Mouse (Mus musculus) limb, embryonic 11.5 days (tissue): Measurements from ENCODE around the gene Slc9a7. TPM values are rescaled to one million over a fixed set of nuclear protein-coding genes. Genes with fewer than 3 reads are reported as not detected.

Experiments
- ATAC-seq: fragments of 200-750 bp; cut with Nextera tagmentation; 2 replicates; pipeline ENCODE4 v1.8.0; 2017; ENCODE audit warnings: low read depth; ENCODE audit not compliant: insufficient number of reproducible peaks, low FRiP score, low TSS enrichment
- DNase-seq: peaks from one replicate; pipeline ENCODE4 v3.0.0-alpha.2; 2015; ENCODE audit warnings: low spot score
- H3K27ac ChIP-seq: fragments of 300-500 bp; sonication (generic); replicated peaks from 2 replicates; pipeline ENCODE4 v1.5.1; 2014; ENCODE audit warnings: low read depth, mild to moderate bottlenecking, low read length
- H3K27me3 ChIP-seq: fragments of 300-500 bp; sonication (generic); 2 replicates; pipeline ENCODE4 v1.6.1; 2014; ENCODE audit warnings: mild to moderate bottlenecking, low read length, mixed read lengths; ENCODE audit not compliant: control insufficient read depth, insufficient read depth
- H3K36me3 ChIP-seq: fragments of 300-500 bp; sonication (generic); 2 replicates; pipeline ENCODE4 v1.6.1; 2014; ENCODE audit warnings: mild to moderate bottlenecking, low read length, moderate library complexity, mixed read lengths; ENCODE audit not compliant: control insufficient read depth, insufficient read depth
- H3K4me1 ChIP-seq: fragments of 300-500 bp; sonication (generic); 2 replicates; pipeline ENCODE4 v1.6.1; 2014; ENCODE audit warnings: low read length, mixed read lengths; ENCODE audit not compliant: control insufficient read depth, insufficient read depth
- H3K4me2 ChIP-seq: fragments of 300-500 bp; sonication (generic); 2 replicates; pipeline ENCODE4 v1.6.1; 2014; ENCODE audit warnings: low read depth, mild to moderate bottlenecking, moderate library complexity; ENCODE audit not compliant: severe bottlenecking
- H3K4me3 ChIP-seq: fragments of 300-500 bp; sonication (generic); 2 replicates; pipeline ENCODE4 v1.5.1; 2014; ENCODE audit warnings: low read depth, low read length
- H3K9ac ChIP-seq: fragments of 300-500 bp; sonication (generic); 2 replicates; pipeline ENCODE4 v1.6.1; 2014; ENCODE audit warnings: mild to moderate bottlenecking, low read length
- H3K9me3 ChIP-seq: fragments of 300-500 bp; sonication (generic); 2 replicates; pipeline ENCODE4 v1.6.1; 2016; ENCODE audit warnings: low read length; ENCODE audit not compliant: control insufficient read depth
- WGBS: fragments of 180-500 bp; shearing (Covaris S2); extraction: QIAGEN DNeasy Blood & Tissue Kit; methylation state at CpG from one replicate; pipeline ENCODE4 v1.1.7; 2014; 5-methylcytosine and 5-hydroxymethylcytosine counted together
- polyA plus RNA-seq: library from polyadenylated mRNA; unstranded; fragments of >200 nt; fragmentation: Nextera tagmentation; extraction: Ambion mirVana; gene quantifications from 2 replicates; pipeline ENCODE4 v1.2.1, GENCODE M21; 2014

Slc9a7 gene
- polyA plus RNA-seq, 1 experiment from 2014 or later, result 0.47 TPM

GRCm38 (mm10) chrX:20125481-20125880 lies 166.1 kb downstream of the Slc9a7 start:
- WGBS, result 73% methylated on average over 2 of the region's 2 CpGs
- no peaks in the 10 kb centered on the region for H3K9me3 ChIP-seq
- H3K9ac ChIP-seq, result no peak overlapping the region
- DNase-seq (no peak), ATAC-seq (no peak)
- H3K36me3 ChIP-seq, result no peaks in the 10 kb centered on the region
- no peak overlapping the region for H3K27ac ChIP-seq
- no peak overlapping the region for H3K4me3 ChIP-seq
- no peak overlapping the region for H3K4me2 ChIP-seq
- H3K27me3 ChIP-seq, result no peaks in the 10 kb centered on the region
- H3K4me1 ChIP-seq, result no peaks in the 10 kb centered on the region

- Histone ChIP-seq H3K4me3 (no peak overlapping the region), H3K9me3 (no peaks in the 10 kb centered on the region), H3K4me1 (no peaks in the 10 kb centered on the region), H3K4me2 (no peak overlapping the region), H3K27me3 (no peaks in the 10 kb centered on the region), H3K36me3 (no peaks in the 10 kb centered on the region), H3K9ac (no peak overlapping the region), H3K27ac (no peak overlapping the region)
- 66% methylated on average over 2 of the region's 2 CpGs for WGBS
- DNase-seq, result no peak
- ATAC-seq, result no peak
Measured at GRCm38 (mm10) chrX:20117717-20118116, 173.9 kb downstream of the Slc9a7 start.

GRCm38 (mm10) chrX:20070196-20070595 lies 221.4 kb downstream of the Slc9a7 start:
- H3K4me3 ChIP-seq, result no peak overlapping the region
- H3K9ac ChIP-seq, result no peak overlapping the region
- WGBS, result 33% methylated on average over 4 of the region's 4 CpGs
- no peak overlapping the region for H3K4me2 ChIP-seq
- no peaks in the 10 kb centered on the region for H3K27me3 ChIP-seq
- no peaks in the 10 kb centered on the region for H3K4me1 ChIP-seq
- no peaks in the 10 kb centered on the region for H3K9me3 ChIP-seq
- H3K36me3 ChIP-seq, result no peaks in the 10 kb centered on the region
- no peak overlapping the region for H3K27ac ChIP-seq
- DNase-seq, result no peak
- no peak for ATAC-seq

GRCm38 (mm10) chrX:20066636-20067035 lies 225.0 kb downstream of the Slc9a7 start:
- Histone ChIP-seq H3K4me2 (no peak overlapping the region), H3K9ac (no peak overlapping the region), H3K36me3 (no peaks in the 10 kb centered on the region), H3K27me3 (no peaks in the 10 kb centered on the region), H3K27ac (no peak overlapping the region), H3K4me3 (no peak overlapping the region), H3K4me1 (no peaks in the 10 kb centered on the region), H3K9me3 (no peaks in the 10 kb centered on the region)
- ATAC-seq (no peak), DNase-seq (no peak)

- H3K4me3 ChIP-seq, result no peak overlapping the region
- no peak overlapping the region for H3K9ac ChIP-seq
- no peaks in the 10 kb centered on the region for H3K36me3 ChIP-seq
- no peaks in the 10 kb centered on the region for H3K9me3 ChIP-seq
- H3K27me3 ChIP-seq, result peaks cover 9% of the 10 kb centered on the region
- H3K4me1 ChIP-seq, result no peaks in the 10 kb centered on the region
- 59% methylated on average over 3 of the region's 3 CpGs for WGBS
- H3K27ac ChIP-seq, result no peak overlapping the region
- DNase-seq (no peak), ATAC-seq (no peak)
- H3K4me2 ChIP-seq, result no peak overlapping the region
Measured at GRCm38 (mm10) chrX:20061764-20062480, 229.7 kb downstream of the Slc9a7 start.

GRCm38 (mm10) chrX:20060769-20061315 lies 230.8 kb downstream of the Slc9a7 start:
- 20% methylated on average over 47 of the region's 47 CpGs for WGBS
- no peak overlapping the region for H3K27ac ChIP-seq
- H3K4me3 ChIP-seq, result peak overlapping the region; percentile 35
- H3K27me3 ChIP-seq, result peaks cover 9% of the 10 kb centered on the region
- H3K4me1 ChIP-seq, result no peaks in the 10 kb centered on the region
- DNase-seq (no peak), ATAC-seq (no peak)
- H3K36me3 ChIP-seq, result no peaks in the 10 kb centered on the region
- no peak overlapping the region for H3K9ac ChIP-seq
- peak overlapping the region; percentile 64 for H3K4me2 ChIP-seq
- no peaks in the 10 kb centered on the region for H3K9me3 ChIP-seq

GRCm38 (mm10) chrX:20060096-20060768 lies 231.4 kb downstream of the Slc9a7 start:
- DNase-seq (peak; percentile 39), ATAC-seq (peak; percentile 20; the same call in 1 of the 2 replicates)
- no peak overlapping the region for H3K9ac ChIP-seq
- WGBS, result 28% methylated on average over 65 of the region's 65 CpGs
- no peaks in the 10 kb centered on the region for H3K4me1 ChIP-seq
- H3K9me3 ChIP-seq, result no peaks in the 10 kb centered on the region
- peak overlapping the region; percentile 35 for H3K4me3 ChIP-seq
- peaks cover 9% of the 10 kb centered on the region for H3K27me3 ChIP-seq
- peak overlapping the region; percentile 64 for H3K4me2 ChIP-seq
- H3K36me3 ChIP-seq, result no peaks in the 10 kb centered on the region
- no peak overlapping the region for H3K27ac ChIP-seq

- H3K4me3 ChIP-seq, result peak within 1 kb of the TSS; percentile 35
- no peaks in the 10 kb centered on the region for H3K9me3 ChIP-seq
- H3K4me1 ChIP-seq, result no peaks in the 10 kb centered on the region
- H3K27me3 ChIP-seq, result peaks cover 9% of the 10 kb centered on the region
- ATAC-seq (peak; percentile 90), DNase-seq (peak; percentile 71)
- no peaks in the 10 kb centered on the region for H3K36me3 ChIP-seq
- H3K27ac ChIP-seq, result no peak within 1 kb of the TSS
- H3K9ac ChIP-seq, result no peak within 1 kb of the TSS; the same call in 1 of the 2 replicates
- peak within 1 kb of the TSS; percentile 64 for H3K4me2 ChIP-seq
- 20% methylated on average over 38 of the region's 40 CpGs for WGBS
Measured at GRCm38 (mm10) chrX:20059381-20059971, 232.1 kb downstream of the Slc9a7 start, which contains the start of gene Chst7. Chst7 (plus strand) TSS chrX:20059560.
